Mouse (Mus musculus) MEL (cell line): Measurements from ENCODE around the gene Lzts2. TPM values are rescaled to one million over a fixed set of nuclear protein-coding genes. Genes with fewer than 3 reads are reported as not detected.
A peak's percentile ranks its signal among the peaks of the same experiment; 100 is the strongest.

Experiments
- DNase-seq: peaks from one replicate; pipeline ENCODE4 v3.0.0; 2011; ENCODE audit warnings: low read depth, low spot score
- H3K27ac ChIP-seq: 2 replicates; pipeline ENCODE4 v1.5.1; 2012; ENCODE audit warnings: low read depth, mild to moderate bottlenecking, control low read depth, low read length, moderate library complexity; ENCODE audit not compliant: control insufficient read depth
- H3K27me3 ChIP-seq, 2 experiments: fragments of 150-350 bp in 1 of 2; sonication (generic) in 1 of 2; 2 replicates each; pipeline ENCODE4 v1.6.1; 2012; ENCODE audit warnings: low read length in 2 of 2, mild to moderate bottlenecking in 2 of 2, improper control_type of control experiment in 1 of 2, moderate library complexity in 1 of 2; ENCODE audit not compliant: insufficient read depth in 2 of 2, control insufficient read depth in 1 of 2
- H3K36me3 ChIP-seq, 2 experiments: 2 replicates each; pipeline ENCODE4 v1.6.1; 2012 to 2014; ENCODE audit warnings: low read length in 2 of 2, improper control_type of control experiment in 1 of 2, inconsistent platforms in 1 of 2, mild to moderate bottlenecking in 1 of 2; ENCODE audit not compliant: insufficient read depth in 2 of 2, control insufficient read depth in 1 of 2
- H3K4me1 ChIP-seq, 2 experiments: fragments of 150-350 bp in 1 of 2; sonication (generic) in 1 of 2; 2 replicates each; pipeline ENCODE4 v1.6.1; 2012; ENCODE audit warnings: low read length in 2 of 2, improper control_type of control experiment in 1 of 2, mild to moderate bottlenecking in 1 of 2; ENCODE audit not compliant: insufficient read depth in 2 of 2, control insufficient read depth in 1 of 2
- H3K4me3 ChIP-seq, 2 experiments: fragments of 150-350 bp in 1 of 2; sonication (generic) in 1 of 2; 2 replicates each; pipeline ENCODE4 v1.5.1; 2012; ENCODE audit warnings: low read depth in 2 of 2, low read length in 2 of 2, mild to moderate bottlenecking in 2 of 2, moderate library complexity in 2 of 2, control low read depth in 1 of 2, improper control_type of control experiment in 1 of 2; ENCODE audit not compliant: control insufficient read depth in 1 of 2, insufficient read depth in 1 of 2
- H3K79me2 ChIP-seq: 2 replicates; pipeline ENCODE4 v1.6.1; 2012; ENCODE audit warnings: mild to moderate bottlenecking, low read length, moderate library complexity; ENCODE audit not compliant: control insufficient read depth, poor library complexity, insufficient read depth
- H3K9ac ChIP-seq: 2 replicates; pipeline ENCODE4 v1.6.1; 2012; ENCODE audit warnings: low read depth, mild to moderate bottlenecking, control low read depth, low read length, moderate library complexity; ENCODE audit not compliant: control insufficient read depth, poor library complexity, severe bottlenecking
- H3K9me3 ChIP-seq: fragments of 150-350 bp; sonication (generic); replicated peaks from 2 replicates; pipeline ENCODE4 v1.6.1; 2012; ENCODE audit warnings: mild to moderate bottlenecking, low read length, improper control_type of control experiment, moderate library complexity; ENCODE audit not compliant: insufficient read depth
- CTCF ChIP-seq, 3 experiments: IDR thresholded peaks in 2 of 3; conservative IDR thresholded peaks in 1 of 3; 2 replicates each; pipeline ENCODE4 v1.5.1; 2011 to 2012; ENCODE audit warnings: low read length in 3 of 3, low read depth in 2 of 3, mild to moderate bottlenecking in 2 of 3, improper control_type of control experiment in 1 of 3, inconsistent platforms in 1 of 3, mixed read lengths in 1 of 3, moderate library complexity in 1 of 3; ENCODE audit not compliant: control insufficient read depth in 1 of 3, insufficient read depth in 1 of 3, poor library complexity in 1 of 3, severe bottlenecking in 1 of 3
- JUND ChIP-seq: IDR thresholded peaks from 2 replicates; pipeline ENCODE4 v1.6.1; 2011; ENCODE audit warnings: low read depth, mild to moderate bottlenecking, improper control_type of control experiment, low read length
- MAFK ChIP-seq: IDR thresholded peaks from 2 replicates; pipeline ENCODE4 v1.6.1; 2011; ENCODE audit warnings: low read depth, mild to moderate bottlenecking, low read length, improper control_type of control experiment, borderline replicate concordance
- POLR2AphosphoS2 ChIP-seq: IDR thresholded peaks from 2 replicates; pipeline ENCODE4 v1.6.1; 2011; ENCODE audit warnings: low read length, improper control_type of control experiment
- RAD21 ChIP-seq: IDR thresholded peaks from 2 replicates; pipeline ENCODE4 v1.6.1; 2011; ENCODE audit warnings: mild to moderate bottlenecking, low read depth, low read length, improper control_type of control experiment
- RCOR1 ChIP-seq: IDR thresholded peaks from 2 replicates; pipeline ENCODE4 v1.6.1; 2012; ENCODE audit warnings: low read depth, mild to moderate bottlenecking, inconsistent platforms, low read length, improper control_type of control experiment
- TAL1 ChIP-seq: IDR thresholded peaks from 2 replicates; pipeline ENCODE4 v1.6.1; 2012; ENCODE audit warnings: mild to moderate bottlenecking, inconsistent platforms, low read length, moderate library complexity, mixed read lengths
- USF1 ChIP-seq: IDR thresholded peaks from 2 replicates; pipeline ENCODE4 v1.6.1; 2014; ENCODE audit warnings: low read depth, mild to moderate bottlenecking, inconsistent platforms, low read length, improper control_type of control experiment, moderate library complexity
- ZNF384 ChIP-seq: IDR thresholded peaks from 2 replicates; pipeline ENCODE4 v1.6.1; 2012; ENCODE audit warnings: low read depth, mild to moderate bottlenecking, inconsistent platforms, low read length, improper control_type of control experiment
- polyA plus RNA-seq, 2 experiments: library from polyadenylated mRNA; stranded (reverse) in 1 of 2; unstranded in 1 of 2; fragments of >175 nt in 1 of 2; fragments of >200 nt in 1 of 2; gene quantifications; 2 replicates each; pipeline versions ENCODE4 v1.2.1 to v1.2.4; 2012; ENCODE audit warnings: low replicate concordance in 2 of 2, low read depth in 1 of 2; ENCODE audit not compliant: insufficient read length in 2 of 2, insufficient read depth in 1 of 2, missing spikeins in 1 of 2
- total RNA-seq: library from RNA; depleted of rRNA; stranded (reverse); fragments of 300-350 nt; gene quantifications from 2 replicates; pipeline ENCODE4 v1.2.3, GENCODE M21; 2012

The Lzts2 gene
- total and polyA plus RNA-seq, 3 experiments, result 4.0 to 13.1 TPM; not detected in 1

DNA sequence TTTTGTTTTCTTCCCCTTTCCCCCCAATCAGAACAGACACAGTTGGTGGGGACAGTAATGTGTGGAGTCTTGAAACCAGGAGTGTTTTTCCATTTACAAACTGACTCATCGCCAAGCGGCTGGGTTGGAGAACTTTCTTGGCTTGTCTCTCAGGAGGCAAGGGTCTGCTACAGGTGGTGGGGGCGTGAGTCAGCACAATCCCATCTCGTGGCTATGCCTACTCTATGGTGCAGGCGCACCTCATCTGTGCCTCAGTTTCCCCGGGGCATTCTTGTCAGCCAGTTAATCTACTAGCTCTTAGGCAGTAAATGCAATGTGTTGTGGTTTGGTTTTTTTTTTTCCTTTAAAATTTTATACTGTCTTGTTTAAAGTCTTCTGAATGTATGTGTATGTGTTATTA is 30.8 kb upstream of the Lzts2 start:
- Histone ChIP-seq H3K9me3 (no peaks in the 10 kb centered on the region), H3K79me2 (no peaks in the 10 kb centered on the region), H3K27ac (no peak overlapping the region), H3K36me3 (peaks cover 4 to 15% of the 10 kb centered on the region in 2 experiments; a peak in 3 of 4 replicates), H3K9ac (no peak overlapping the region), H3K27me3 (no peaks in the 10 kb centered on the region), H3K4me3 (no peak overlapping the region), H3K4me1 (peaks cover 3 to 8% of the 10 kb centered on the region in 2 experiments; a peak in 2 of 4 replicates)
- no peak for DNase-seq
- TF ChIP-seq TAL1 (no peak), RAD21 (no peak), ZNF384 (0 out of 2 replicates have a peak, but pooled peaks have one; percentile 1), RCOR1 (no peak), MAFK (no peak)

DNA sequence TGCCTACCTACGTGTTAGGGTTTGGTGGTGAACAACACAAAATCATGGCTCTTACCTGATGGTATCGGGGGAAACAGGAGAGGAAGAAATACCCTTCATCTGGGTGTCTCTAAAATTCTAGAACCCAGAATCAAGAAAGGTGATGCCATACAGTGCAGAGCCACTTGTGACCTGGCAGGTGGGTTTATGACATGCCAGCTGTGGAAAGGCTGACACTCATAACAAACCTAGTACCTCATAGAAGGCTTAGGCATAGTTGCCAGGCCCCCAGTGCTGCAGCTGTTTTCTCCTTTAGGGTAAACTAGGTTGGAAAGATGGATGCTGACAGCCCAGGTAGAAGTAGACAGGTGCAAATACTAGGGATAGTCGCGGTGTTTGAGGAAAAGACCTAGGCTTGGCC is 29.8 kb upstream of the Lzts2 start:
- H3K27me3 ChIP-seq, result no peaks in the 10 kb centered on the region
- peaks cover 3 to 8% of the 10 kb centered on the region in 2 experiments; a peak in 2 of 4 replicates for H3K4me1 ChIP-seq
- no peak overlapping the region for H3K9ac ChIP-seq
- TF ChIP-seq JUND, result no peak
- TF ChIP-seq POLR2AphosphoS2, result peak; percentile 75
- H3K27ac ChIP-seq, result no peak overlapping the region
- H3K79me2 ChIP-seq, result no peaks in the 10 kb centered on the region
- H3K9me3 ChIP-seq, result no peaks in the 10 kb centered on the region
- no peak for DNase-seq
- no peak overlapping the region for H3K4me3 ChIP-seq
- peaks cover 4 to 11% of the 10 kb centered on the region in 2 experiments; a peak in 3 of 4 replicates for H3K36me3 ChIP-seq

DNA sequence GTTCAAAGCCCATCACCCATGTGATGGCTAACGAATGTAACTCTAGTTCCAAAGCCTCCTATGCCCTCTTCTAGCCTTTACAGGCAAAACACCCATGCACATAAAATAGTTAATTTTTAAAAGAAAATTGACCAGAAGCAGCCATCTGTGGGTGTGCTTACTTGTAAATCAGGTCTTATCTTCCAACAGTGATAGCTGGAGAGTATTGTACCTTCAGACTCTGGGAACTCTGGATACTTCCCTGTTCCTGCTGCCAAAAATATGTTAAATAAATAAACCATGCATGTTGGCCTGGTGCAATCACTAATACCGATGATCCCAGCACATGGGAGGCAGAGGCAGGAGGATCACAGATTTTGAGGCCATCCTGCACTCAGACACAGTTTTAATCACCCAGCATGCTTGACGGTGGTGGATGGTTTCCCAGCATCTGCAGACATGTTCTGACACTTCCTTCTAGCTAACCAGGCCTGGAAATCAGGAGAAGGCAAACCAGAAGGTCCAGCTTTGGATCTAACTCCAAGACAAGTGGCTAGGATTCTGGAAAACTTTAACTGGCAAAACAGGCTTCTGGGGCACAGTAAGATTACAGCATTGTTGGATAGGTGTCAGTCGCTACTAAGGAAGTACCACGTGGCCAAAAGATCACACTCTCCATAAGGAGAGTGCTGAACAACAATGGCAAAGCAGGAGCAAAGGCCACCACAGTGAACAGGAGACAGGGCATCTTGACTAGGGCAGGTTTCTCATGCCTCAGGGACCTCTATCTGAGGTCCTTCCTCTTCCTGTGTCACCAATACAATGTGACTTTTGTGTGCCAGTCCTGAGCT is 28.8 kb upstream of the Lzts2 start:
- DNase-seq, result no peak
- peak; percentile 31; the same call in 1 of the 2 replicates for TF ChIP-seq USF1
- no peak for TF ChIP-seq CTCF (IDR thresholded peaks at IDR 0.05 in 2 of 3, conservative IDR thresholded peaks at IDR 0.05 in 1 of 3; ENCODE audit: control insufficient read depth in 1 of 3, insufficient read depth in 1 of 3, low read depth in 2 of 3, low read length in 3 of 3, poor library complexity in 1 of 3, severe bottlenecking in 1 of 3)
- H3K4me3 ChIP-seq, result no peak overlapping the region
- H3K79me2 ChIP-seq, result no peaks in the 10 kb centered on the region
- no peak overlapping the region for H3K9ac ChIP-seq
- H3K27ac ChIP-seq, result no peak overlapping the region
- H3K36me3 ChIP-seq, result peaks cover 4% of the 10 kb centered on the region in 2 experiments; a peak in 3 of 4 replicates
- peaks cover 3 to 8% of the 10 kb centered on the region in 2 experiments; a peak in 2 of 4 replicates for H3K4me1 ChIP-seq
- no peaks in the 10 kb centered on the region for H3K9me3 ChIP-seq
- no peaks in the 10 kb centered on the region for H3K27me3 ChIP-seq
